Comparison of ENCODE assay signal across 13 mouse cellular contexts in the genomic region with DNA sequence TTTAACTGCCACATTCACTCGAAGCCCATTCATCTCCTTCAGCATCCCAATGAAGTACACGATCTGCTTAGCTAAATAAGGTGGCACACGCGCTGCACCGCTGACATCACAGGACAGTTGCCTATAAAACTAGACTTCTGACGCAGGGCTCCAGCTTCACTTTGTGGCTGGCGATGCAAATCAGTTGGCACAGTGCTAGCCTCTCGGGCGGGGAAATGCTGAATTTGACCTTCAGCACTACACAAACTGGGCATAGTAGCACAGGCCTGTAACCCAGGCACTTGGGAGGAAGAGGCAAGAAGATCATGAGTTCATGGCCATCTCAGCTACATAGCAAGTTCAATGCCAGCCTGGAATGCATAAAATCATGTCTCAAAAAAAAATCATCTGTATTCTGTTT. TPM values are rescaled to one million over a fixed set of nuclear protein-coding genes. Genes with fewer than 3 reads are reported as not detected.
"Had no signal": no experiment of that assay in that cellular context is flagged by ENCODE, and none has a peak within 500 bp of the region (broad histone marks: within the 10 kb centered on the region; RNA-seq: fewer than 3 reads in every experiment).

No protein-coding gene starts in this region.

RNA-seq across cellular contexts. Expression of a gene that starts 6.4 kb away (rescaled TPM):
- total RNA-seq: megakaryocyte-erythroid progenitor cell, adult 5-6 weeks had no signal
- polyA plus RNA-seq: large intestine, adult 2 months; limb, embryonic 10.5 days; liver, embryonic 12.5 days; liver, embryonic 15.5 days had no signal

RNA-seq across cellular contexts. Expression of a gene that starts 50.3 kb away (rescaled TPM):
- total RNA-seq: layer of hippocampus, adult 2 months; layer of hippocampus, postnatal 25 days; left cerebral cortex, postnatal 25 days; megakaryocyte-erythroid progenitor cell, adult 5-6 weeks had no signal
- polyA plus RNA-seq: large intestine, adult 2 months; liver, embryonic 12.5 days; liver, embryonic 15.5 days; lung, embryonic 15.5 days; midbrain, embryonic 14.5 days; neural tube, embryonic 11.5 days; neural tube, embryonic 14.5 days; stomach, embryonic 15.5 days had no signal
